Mouse (Mus musculus) natural killer cell, adult 2 months (primary cell): ENCODE measurements around the gene Fbxl20.
A peak's percentile ranks its signal among the peaks of the same experiment; 100 is the strongest.
"Not testable (repeated sequence)": the region's sequence is repeated elsewhere in the genome, so short reads cannot be mapped to it uniquely, and the experiment has no call there.

Experiments
- DNase-seq, 2 experiments: peaks; one replicate each; pipeline ENCODE4 v3.0.0; 2022; ENCODE audit warnings: low spot score in 2 of 2

The Fbxl20 gene

DNA sequence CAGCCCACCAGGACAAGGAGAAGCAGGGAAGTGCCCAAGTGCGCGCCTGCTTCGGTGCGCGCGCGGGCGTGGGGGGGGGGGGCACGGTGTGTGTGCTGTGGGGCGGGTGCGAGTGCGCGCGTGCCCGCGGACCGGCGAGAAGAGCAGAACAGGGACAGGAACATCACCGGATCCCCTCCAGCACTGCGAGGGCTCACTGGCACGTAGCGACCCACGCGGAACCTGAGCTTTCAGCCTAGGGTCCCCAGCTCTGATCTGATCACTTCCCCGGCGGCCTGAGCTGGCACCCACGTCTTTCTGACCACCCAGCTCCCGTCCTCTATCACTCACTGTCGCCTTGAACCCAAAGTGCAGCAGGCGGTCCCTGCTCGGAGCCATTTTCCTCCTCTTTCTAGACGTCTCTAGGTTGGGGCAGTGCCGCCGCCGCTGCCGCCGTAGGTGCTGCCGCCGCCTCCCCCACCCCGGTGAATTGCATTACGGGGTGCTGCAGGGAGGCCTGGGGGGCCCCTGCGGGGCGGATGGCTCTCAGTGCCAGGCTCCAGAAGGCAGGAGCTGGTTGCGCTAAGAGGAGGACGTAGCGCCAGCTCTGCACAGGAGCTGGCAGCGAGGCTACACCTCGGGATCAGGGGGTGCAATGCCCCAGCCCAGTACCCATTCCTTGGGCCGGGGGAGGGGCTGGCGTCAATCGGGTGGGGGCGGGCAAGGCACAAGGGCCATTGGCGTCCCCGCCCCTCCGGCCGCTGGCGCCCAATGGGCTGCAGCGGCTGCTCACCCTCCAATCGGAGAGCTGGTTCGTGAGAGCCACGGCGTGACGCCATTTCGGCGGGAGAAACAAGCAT lies at the start of gene Fbxl20:
TSS of gene Fbxl20 (minus strand) at position 618 of the 839 bp plus-strand sequence.
- DNase-seq: peak; percentile 69 to 79

DNA sequence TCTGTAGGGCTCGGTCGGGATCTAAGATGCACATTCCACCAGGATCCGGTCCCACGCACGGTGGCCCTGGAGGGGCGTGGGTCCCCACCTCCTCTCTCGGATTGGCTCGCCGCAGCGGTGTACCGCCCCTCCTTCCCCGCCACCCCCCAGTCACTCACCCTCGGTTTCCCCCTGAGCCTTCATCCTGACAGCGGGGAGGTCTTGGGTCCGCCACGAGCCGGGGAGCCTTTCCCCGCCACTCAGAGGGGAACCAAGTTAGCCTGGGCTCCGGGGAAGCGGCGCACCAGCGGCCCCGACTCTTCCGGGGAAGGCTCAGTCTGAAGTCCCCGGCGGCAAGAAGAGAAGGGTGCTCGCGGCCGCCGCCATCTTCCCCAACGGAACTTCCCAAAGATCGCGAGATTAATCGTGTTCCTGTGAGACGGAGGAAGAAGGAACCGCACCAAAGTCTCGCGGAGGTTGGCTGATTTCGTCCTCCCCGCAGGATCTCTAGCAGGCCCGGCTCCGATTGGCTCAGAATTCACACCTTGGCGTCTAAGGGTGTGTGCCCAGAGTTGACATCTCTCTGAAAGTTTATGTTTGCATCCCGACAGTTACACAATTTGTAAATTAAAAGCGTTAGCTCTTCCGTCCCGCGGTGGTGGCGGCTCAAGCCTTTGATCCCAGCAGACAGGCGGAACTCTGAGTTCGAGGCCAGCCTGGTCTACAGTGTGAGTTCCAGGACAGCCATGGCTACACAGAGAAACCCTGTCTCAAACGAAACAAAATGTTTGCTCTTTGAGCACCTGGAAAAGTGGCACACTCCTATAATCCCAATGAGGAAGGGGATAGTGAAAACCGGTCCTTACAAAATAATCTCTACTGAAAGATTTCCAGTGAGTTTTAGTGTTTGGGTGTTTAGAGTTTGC lies 43.0 kb upstream of the Fbxl20 start, which contains the start of gene Med1:
TSS of gene Med1 (minus strand) at position 393 of the 905 bp plus-strand sequence.
- DNase-seq: peak; percentile 94 to 95

DNA sequence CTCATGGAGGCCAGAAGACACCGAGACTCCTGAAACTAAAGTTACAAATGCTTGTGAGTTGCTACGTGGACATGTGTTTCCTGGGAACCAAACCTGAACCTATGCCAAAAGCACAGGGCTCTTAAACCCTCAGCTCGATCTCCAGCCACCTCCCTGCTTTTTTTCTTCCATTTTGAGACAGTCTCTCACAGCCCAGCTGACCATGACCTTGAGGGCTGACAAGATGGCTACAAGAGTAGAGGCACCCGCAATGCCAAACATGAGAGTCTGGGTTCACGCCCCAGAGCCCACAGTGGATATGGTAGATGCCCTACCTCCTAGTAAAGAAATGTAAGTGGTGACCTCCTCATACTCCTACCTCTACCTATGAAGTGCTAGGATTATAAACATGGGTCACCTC lies 40.6 kb upstream of the Fbxl20 start:
- DNase-seq: no peak

DNA sequence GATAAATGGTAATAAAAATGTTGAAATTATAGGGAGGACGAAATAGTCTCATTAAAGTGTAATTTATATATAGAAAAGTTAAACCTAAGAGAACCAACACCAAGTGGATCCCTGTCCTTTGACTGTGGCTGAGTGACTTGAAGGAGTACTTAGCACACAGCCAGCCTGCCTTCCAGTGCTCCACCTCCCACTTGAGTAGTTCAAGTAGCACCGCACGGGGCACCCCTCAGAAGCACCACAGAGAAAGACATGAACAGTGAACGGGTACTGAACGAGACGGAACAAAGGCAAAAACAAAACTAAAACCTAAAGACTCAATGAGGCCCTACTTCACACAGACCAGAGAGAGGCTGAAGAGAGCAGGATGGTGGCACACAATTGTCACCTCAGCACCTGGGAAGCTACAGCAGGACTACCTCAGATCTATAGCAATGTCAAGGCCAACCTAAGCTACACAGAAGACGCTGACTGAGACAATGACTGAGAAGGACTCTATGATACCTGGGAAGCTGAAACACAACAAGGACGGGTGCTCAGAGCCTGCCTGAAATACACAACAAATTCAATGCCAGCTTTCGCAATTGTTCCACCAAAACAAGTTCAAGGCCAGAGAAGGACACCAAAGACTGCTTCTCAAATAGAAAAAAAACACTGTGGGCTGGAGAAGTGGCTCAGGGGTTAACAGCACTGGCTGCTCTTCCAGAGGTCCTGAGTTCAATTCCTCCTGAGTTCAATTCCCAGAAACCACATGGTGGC lies 37.6 kb upstream of the Fbxl20 start:
- no peak for DNase-seq

DNA sequence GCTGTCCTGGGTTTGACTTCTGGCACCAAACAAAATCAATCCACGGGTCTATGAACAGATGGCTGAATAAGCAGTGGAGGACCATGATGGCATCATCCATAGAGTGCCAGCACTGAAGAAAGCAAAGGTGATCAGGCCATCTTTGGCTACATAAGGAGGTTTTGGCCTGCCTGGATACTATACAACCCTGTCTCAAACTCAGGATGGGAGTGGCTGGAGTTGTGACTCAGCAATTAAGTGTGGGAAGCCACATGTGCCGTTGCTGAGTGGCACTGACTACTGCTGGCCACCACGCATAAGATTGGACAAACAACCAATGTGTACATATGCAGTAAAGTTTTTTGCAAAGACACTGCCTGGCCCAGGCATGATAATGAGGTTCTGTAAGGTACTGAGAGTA lies 31.9 kb upstream of the Fbxl20 start:
- DNase-seq: not testable (repeated sequence)

DNA sequence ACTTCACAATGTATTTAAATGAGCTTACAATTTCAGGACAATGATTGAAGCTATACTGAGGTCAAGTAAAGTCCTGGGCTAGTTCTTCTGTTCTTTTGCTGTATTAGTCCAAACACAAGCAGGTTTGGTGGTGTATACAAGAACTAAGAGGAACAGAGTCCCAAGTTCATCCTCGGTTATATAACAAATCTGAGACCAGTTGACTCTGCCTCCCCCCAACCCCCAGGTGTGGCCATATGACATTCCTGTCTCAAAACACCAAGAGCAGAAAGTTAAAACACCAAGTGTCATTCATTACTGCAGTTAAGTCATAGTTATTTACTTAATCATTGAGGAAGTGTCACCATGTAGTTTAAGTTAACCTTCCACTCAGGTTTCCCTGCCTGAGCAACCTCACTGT lies 18.2 kb upstream of the Fbxl20 start:
- no peak for DNase-seq

DNA sequence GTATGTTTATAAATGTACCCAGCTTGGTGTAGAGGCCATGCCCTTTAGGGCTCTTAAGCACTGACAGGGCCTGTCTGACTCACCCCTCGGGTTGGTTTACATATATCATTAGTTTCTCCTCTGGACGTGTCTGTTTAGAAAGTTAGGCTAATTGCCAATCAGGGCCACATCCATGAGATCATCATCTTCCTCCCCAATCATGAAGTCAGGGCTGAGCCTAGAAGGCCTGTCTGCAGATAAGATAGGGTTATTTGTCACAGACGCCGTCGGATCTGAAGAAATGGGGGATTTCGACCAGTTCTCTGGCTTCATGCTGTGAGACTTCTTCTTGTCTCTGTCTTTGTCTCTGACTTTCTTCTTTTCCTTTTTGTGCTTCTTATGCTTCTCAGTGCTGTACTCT lies 4.9 kb upstream of the Fbxl20 start:
- DNase-seq: no peak

DNA sequence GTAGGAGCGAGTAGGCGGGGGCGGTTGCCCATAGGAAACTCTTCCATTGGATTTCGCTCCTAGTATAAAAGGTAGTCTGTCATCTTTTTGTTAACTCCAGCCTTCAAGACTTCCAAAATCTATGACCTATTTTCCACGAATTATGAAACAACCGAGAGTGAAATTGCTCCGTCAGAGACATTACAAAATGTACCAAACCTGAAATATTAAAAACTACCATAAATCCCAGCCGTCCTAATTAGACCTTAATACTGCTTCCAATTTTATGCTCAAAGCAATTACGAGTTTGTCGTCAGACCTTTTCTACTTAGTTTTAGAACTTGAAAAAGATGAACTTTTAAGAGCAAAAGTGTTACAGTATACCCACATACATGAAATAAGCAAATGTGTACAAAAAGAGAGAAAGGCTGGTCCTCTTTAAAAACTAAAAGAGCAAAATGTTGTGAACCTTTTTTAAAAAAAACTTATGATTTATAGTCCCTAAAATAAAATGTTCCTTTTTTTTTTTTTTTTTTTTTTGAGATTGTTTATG lies 488 bp upstream of the Fbxl20 start:
- no peak for DNase-seq

DNA sequence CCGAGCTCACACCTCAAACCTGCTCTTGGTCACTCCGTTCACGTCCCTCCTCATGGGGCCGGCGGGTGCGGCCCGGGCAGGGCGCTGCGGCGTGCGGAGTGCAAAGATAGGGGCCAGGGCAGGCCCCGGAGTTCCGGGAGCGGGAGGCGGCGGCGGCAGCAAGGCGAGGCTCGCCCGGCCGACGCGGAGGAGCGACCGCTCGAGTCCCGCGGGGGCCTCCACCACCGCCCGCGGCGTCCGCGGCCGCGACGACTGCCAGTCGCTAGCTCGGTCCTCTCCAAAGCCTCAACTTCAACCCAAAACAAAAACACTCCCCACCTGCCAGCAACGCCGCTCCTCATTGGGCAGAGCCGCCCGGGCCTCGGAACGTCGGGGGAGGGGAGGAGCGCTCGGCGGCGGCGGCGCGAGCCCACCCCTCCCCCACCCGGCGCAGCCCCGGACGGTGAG lies 876 bp downstream of the Fbxl20 start:
- DNase-seq: peak; percentile 90 to 92

DNA sequence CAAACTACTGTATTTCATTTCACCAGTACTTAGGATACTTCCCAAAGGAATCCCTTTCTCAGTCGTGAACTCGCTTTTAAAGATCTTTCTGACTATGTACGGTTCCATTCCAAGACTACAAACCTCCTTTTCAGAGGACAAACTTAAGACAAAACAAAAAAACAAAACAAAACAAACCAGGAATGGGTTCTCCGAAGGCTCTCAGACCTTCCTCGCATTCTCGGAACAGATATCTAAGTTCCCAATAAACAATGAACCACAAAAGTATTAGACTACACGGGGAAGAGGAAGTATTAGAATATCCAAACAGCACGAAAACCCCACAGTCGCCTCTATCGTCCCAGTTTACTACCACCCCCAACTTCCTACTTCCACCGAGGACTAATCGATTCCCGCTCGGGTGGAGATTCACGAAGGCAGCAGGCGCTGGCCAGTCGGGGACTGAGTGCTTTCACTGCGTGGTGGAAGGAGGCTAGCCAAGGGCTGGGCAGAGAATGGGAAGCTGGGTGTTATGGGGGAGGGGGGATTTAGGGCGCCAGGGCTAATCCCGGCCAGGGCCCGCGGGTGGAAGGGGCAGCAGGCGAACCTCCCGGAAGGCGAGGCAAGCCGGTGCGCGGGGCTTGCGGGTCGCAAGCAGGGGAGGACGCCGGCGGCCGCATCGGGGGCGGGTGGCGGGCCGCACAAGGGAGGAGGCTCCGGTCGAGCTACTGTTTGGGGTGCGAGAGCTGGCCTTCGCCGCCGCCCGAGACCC lies 1.5 kb downstream of the Fbxl20 start:
- peak; percentile 8 to 9 for DNase-seq

DNA sequence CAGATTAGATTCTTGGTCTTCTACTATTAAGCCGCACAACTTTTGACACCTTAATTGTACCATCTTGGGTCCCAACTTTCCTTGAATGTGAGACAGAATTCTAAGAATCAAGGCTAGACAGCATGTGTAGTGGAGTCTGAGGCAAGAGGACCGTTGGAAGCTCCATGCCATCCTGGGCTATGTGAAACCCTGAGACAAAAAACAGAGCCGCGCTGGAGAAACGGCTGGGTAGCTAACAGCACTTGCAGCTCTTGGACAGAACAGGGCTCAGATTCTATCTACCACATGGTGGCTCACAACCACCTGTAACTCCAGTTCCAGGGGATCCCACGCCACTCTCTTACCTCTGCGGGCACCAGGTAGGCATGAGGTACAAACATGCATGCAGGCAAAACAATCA lies 4.3 kb downstream of the Fbxl20 start:
- DNase-seq: no peak

DNA sequence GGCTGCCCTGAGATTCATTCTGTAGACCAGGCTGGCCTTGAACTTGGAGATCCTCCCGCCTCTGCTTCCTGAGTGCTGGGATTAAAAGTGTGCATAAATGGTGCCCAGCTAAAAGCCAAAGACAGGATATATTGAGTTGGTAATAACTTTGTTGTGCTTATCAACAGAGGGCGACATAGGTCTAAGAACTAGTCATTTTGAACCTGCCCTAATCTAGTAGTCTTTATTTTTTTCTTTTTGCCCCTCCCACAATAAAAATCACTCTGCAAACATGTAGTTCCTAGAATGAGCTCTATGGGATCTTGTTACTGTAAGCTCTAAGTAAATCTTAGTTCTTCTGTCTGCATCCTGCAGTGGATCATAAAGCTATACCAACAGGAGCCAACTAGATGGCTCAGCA lies 7.7 kb downstream of the Fbxl20 start:
- DNase-seq: no peak

DNA sequence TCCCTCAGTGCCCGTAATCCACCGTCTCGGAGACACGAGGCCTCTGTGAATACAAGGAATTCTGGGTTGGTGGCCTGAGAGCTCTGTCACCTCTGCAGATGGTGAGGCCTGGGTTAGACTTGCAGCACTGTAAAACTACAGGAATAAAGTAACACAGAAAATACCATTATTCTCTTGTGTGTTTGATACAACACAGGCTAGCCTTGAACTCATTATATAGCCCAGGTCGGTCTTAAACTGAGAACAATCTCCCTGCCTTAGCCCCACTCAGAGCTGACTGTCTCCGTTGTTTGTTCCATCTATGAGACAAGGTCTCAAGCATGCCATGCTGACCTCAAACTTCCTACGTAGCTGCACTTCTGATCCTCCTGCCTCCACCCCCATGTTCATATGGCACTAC lies 11.3 kb downstream of the Fbxl20 start:
- DNase-seq: no peak

DNA sequence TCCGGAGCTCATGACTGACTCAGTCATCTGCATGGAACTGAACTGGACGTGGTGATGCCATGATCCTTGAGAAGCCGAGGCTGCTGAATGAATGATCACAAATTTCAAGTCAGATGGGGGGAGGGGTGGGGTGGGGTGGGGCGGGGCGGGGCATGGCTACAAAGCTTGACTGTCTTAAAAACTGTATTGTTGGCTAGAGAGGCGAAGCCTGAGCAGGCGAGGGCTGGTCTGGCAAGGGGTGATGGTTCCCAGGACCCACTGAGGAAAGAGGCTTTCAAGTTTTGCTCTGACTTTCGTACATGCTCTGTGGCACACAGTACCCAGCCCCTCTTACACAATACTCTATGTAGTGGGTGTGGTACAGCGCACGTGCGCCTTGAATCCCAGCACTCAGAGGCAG lies 12.4 kb downstream of the Fbxl20 start:
- DNase-seq: no peak

DNA sequence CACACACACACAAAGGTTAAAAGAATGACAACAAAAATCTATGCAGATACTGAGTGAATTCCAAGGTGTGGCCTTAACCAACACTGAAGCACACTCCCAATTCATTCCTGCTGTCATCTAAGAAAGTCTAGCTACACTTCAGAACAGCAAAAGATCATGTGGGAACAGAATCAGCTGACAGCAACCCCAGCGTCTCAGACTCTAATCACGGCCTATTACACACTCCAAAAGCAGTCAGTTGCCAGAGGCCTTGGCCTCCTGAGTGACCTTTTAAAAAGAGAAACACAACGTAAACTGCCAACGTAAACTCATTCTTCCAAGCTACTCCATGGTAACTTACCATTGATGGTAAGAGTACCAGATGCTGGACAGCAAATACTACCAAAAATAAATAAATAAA lies 15.3 kb downstream of the Fbxl20 start:
- no peak for DNase-seq

DNA sequence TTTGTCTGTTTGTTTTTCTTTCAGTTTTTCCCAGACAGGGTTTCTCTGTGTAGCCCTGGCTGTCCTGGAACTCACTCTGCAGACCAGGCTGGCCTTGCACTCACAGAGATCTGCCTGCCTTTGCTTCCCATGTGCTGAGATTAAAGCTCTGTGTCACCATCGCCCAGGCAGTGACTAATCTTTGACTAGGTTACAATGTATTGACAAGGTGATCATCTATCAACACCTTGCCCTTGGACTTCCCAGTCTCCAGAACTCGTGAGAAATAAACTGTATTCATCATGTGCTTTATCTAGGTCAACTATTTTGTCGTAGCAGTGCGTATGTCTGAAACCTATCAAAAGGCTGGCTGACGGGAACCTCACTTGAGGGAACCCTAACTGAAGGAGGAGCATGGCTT lies 26.8 kb downstream of the Fbxl20 start:
- DNase-seq: no peak

DNA sequence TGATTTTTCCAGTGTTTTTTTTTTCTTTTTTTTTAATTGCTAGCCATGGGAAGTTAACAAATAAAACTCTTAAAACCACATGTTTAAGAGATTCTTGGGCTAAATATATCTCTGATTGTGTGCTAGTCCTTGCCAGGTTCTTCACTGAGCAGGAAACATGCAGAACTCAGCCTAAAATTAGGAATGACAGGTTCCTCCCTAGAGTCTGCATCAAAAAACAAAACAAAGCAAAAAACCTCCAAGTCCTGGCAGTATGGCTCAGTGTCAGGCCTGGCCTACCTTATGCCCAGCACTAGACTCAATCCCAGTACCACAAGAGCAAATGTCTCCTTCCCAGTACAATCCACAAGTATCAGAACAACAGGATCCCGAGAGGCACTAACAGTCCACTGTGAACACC lies 35.8 kb downstream of the Fbxl20 start:
- DNase-seq: no peak

DNA sequence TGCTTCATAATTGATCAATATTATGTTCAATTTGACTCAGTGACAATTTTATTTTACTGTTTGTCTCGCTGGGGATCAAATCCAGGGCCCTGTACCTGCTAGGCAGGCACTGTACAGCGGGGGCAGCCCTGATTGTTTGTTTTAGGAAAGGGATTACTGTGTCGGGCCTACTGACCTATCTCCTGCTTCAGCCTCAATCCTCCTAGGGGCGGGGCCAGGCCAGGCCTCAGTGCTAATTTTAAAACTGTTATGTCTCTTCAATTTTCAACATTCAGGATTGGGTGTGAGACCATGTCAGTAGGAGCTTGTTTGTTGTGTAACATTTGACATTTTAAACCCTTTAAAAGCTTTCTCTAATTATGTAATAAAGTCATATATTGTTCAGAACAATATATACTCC lies 36.7 kb downstream of the Fbxl20 start:
- DNase-seq: no peak

DNA sequence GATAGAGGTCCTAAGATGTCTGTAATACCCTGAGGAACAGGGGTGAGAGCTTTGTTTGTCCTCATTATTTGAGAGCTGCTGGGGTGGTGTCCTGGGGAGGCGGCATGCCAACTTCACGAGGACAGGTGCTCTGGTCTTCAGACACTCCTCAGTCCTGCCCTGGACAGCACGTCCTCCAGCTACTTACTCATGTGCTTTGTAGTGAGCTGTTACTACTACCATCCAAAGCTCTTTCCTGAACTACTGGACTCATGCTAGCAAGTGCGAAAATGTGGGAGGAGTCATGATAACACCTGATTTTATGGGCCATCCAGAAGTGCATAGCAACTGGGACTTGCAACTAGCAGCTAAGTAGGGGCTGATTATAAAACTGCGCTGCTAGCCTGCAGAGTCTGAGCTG lies 40.5 kb downstream of the Fbxl20 start:
- no peak for DNase-seq

DNA sequence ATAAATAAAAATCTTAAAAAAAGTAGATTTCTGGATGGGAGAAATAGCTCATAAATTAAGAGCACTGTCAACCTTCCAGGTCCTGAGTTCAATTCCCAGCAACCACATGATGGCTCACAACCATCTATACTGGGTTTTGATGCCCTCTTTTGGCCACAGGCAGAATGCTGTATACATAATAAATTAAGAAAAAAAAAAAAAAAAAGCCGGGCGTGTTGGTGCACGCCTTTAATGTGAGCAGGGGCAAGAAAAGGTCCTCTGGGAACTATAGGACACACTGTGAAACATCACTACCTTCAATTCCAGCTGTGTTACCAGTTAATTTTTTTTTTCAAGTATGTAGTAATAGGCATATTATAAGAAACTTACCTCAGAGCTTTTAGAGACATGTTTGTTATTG lies 48.9 kb downstream of the Fbxl20 start:
- no peak for DNase-seq

DNA sequence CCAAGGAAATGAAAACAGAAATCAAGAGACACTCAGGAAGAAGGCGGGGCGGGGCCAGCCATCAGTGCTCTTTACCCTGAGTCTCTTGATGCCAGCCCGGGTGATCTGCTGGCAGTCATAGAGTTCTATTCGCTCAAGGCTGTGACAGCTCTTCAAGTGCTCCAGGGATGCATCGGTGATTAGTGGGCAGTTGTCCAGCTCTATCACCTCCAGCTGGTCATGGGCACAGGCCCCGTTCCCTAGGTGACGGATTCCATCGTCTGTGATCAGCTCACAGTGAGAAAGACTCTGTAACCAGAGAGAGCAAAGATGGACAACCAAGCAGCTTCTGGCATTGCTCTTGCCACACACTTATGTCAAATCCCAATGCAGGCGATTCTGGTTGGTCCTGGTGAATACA lies 59.6 kb downstream of the Fbxl20 start:
- DNase-seq: no peak
